Mouse (Mus musculus): ENCODE results near the gene Sh3kbp1. TPM values are rescaled to one million over a fixed set of nuclear protein-coding genes. Genes with fewer than 3 reads are reported as not detected.

The Sh3kbp1 gene
- total RNA-seq, 2 experiments from 2014 or later = 37.2 to 37.3 TPM

- peak; percentile 11 to 17 for DNase-seq (ENCODE audit: low spot score in 2 of 2)
- H3K27ac ChIP-seq = peak overlapping the region; percentile 43; the same call in 1 of the 2 replicates
- no peak overlapping the region for H3K4me3 ChIP-seq
- no peak for TF ChIP-seq CTCF (conservative IDR thresholded peaks at IDR 0.05)
Measured at GRCm38 (mm10) chrX:159689785-159690416, 62.8 kb downstream of the Sh3kbp1 start.

GRCm38 (mm10) chrX:159693126-159693525 lies 66.1 kb downstream of the Sh3kbp1 start:
- no peak for TF ChIP-seq CTCF (conservative IDR thresholded peaks at IDR 0.05)
- no peak for DNase-seq (ENCODE audit: low spot score in 2 of 2)
- Histone ChIP-seq H3K27ac (no peak overlapping the region), H3K4me3 (no peak overlapping the region)

DNA sequence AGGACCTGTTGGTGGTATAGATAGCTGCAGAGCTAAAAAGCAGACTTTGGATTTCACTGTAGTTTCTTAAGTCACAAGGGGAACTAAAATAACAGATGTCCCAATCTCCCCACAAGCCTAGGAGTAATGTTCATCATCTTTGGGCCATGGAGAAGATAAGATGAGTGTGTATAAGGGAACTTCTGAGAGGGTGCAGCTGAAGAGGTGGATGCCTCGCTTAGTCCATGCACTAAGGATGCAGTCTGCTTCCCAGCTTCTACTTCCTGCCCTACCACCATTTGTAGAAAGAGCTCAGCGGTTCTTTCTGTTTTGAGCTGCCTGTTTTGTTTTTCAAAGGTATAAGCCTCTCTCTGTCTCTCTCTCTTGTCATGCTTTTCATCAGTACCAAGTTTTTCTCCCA lies 69.5 kb downstream of the Sh3kbp1 start:
- no peak for DNase-seq (ENCODE audit: low spot score in 2 of 2)
- H3K4me3 ChIP-seq = no peak overlapping the region
- no peak overlapping the region for H3K27ac ChIP-seq
- no peak for TF ChIP-seq CTCF (conservative IDR thresholded peaks at IDR 0.05)

GRCm38 (mm10) chrX:159697030-159697454 lies 70.0 kb downstream of the Sh3kbp1 start:
- no peak overlapping the region for H3K27ac ChIP-seq
- DNase-seq (ENCODE audit: low spot score in 2 of 2) = no peak
- no peak overlapping the region for H3K4me3 ChIP-seq
- TF ChIP-seq CTCF (conservative IDR thresholded peaks at IDR 0.05) = no peak

GRCm38 (mm10) chrX:159702850-159703249 lies 75.8 kb downstream of the Sh3kbp1 start:
- DNase-seq (ENCODE audit: low spot score in 2 of 2) = no peak
- no peak overlapping the region for H3K4me3 ChIP-seq
- no peak overlapping the region for H3K27ac ChIP-seq
- TF ChIP-seq CTCF (conservative IDR thresholded peaks at IDR 0.05) = no peak

DNA sequence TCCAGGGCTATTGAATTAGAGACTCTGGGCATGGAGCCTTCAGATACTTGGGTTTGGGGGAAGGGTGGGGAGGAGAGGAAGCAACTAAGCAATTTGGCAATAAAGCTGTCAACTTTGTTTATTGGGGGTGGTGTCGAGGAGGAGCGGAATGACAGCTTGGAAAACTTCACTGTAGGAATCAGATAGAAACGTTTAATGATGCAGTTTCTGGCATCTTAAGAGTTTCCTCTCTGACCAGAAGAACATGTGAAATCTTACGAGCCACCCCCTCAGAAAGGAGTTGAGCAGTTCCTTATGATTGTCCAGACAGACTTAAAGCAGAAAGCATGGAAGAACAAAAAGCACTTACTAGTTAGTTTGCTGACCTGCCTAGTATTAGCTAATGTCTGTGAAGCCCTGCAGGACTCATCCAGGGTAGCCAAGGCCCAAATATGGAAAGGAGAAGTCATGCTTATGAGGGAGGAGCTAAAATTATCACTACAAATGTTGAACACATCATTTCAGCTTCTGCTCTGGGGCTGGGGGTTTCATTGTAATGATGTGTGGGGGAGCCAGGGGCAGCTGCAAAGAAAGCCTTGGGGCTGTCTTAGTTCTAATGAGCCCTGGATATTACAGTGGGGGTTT lies 77.4 kb downstream of the Sh3kbp1 start:
- no peak overlapping the region for H3K4me3 ChIP-seq
- DNase-seq (ENCODE audit: low spot score in 2 of 2) = no peak
- TF ChIP-seq CTCF (conservative IDR thresholded peaks at IDR 0.05) = no peak
- H3K27ac ChIP-seq = no peak overlapping the region

GRCm38 (mm10) chrX:159705412-159705811 lies 78.3 kb downstream of the Sh3kbp1 start:
- TF ChIP-seq CTCF (conservative IDR thresholded peaks at IDR 0.05) = no peak
- Histone ChIP-seq H3K27ac (no peak overlapping the region), H3K4me3 (no peak overlapping the region)
- DNase-seq (ENCODE audit: low spot score in 2 of 2) = no peak

DNA sequence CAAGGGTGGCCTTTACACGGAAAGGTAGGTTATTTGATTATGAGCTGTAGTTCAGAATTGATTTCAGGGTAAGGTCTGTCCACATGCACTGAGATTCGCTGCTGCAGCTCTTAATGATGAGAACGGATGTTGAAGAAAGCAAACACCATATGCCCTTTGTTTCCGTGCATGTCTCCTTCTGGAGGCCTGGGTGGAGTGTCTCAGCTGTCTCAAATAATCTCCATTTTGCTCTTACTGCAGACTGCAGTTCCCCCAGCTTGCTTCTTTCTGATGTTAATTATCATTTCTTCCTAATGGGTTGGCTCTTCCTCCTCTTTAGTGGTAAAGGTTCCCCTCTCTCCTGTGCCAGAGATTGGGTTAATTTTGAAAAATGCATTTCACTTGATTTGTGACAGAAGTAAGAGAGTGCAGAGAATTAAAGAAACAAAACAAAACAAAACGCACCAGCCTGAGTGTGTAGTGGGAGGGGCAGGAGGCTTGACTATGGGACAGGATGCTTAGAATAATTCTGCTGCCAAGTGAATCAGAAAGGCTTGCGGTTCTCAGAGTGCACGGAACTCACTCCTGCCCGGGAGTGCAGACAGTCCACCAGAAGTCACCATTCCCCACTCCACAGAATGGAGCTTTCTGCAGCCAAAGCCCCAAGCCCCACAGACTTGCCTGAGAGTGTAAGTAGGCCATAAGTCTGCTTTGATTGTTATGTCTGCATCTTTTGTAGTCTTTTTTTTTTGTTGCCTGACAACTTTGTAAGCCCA lies 81.2 kb downstream of the Sh3kbp1 start:
- TF ChIP-seq CTCF (conservative IDR thresholded peaks at IDR 0.05) = no peak
- no peak for DNase-seq (ENCODE audit: low spot score in 2 of 2)
- Histone ChIP-seq H3K4me3 (no peak overlapping the region), H3K27ac (peak overlapping the region; percentile 28; the same call in 1 of the 2 replicates)

DNA sequence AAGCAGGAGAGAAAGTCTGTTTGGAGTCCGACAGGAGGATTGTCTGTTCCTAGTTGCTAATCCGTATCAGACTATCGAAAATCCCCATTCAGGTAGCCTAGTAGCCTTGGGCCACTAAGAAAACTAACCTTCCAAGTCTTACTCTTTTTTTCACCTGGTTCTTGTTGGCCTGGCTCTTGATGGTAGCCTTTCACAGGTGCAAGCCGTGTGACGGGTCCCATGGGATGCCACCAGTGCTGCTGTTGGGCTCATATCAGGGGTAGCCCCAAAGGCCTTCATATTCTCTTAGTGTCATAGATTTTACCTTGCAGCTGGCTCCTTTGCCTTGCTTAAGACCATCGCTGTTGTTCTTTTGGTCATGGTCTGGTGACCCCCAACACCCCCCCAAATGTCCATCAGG lies 82.2 kb downstream of the Sh3kbp1 start:
- DNase-seq (ENCODE audit: low spot score in 2 of 2) = no peak
- Histone ChIP-seq H3K27ac (peak overlapping the region; percentile 28; the same call in 1 of the 2 replicates), H3K4me3 (no peak overlapping the region)
- no peak for TF ChIP-seq CTCF (conservative IDR thresholded peaks at IDR 0.05)

DNA sequence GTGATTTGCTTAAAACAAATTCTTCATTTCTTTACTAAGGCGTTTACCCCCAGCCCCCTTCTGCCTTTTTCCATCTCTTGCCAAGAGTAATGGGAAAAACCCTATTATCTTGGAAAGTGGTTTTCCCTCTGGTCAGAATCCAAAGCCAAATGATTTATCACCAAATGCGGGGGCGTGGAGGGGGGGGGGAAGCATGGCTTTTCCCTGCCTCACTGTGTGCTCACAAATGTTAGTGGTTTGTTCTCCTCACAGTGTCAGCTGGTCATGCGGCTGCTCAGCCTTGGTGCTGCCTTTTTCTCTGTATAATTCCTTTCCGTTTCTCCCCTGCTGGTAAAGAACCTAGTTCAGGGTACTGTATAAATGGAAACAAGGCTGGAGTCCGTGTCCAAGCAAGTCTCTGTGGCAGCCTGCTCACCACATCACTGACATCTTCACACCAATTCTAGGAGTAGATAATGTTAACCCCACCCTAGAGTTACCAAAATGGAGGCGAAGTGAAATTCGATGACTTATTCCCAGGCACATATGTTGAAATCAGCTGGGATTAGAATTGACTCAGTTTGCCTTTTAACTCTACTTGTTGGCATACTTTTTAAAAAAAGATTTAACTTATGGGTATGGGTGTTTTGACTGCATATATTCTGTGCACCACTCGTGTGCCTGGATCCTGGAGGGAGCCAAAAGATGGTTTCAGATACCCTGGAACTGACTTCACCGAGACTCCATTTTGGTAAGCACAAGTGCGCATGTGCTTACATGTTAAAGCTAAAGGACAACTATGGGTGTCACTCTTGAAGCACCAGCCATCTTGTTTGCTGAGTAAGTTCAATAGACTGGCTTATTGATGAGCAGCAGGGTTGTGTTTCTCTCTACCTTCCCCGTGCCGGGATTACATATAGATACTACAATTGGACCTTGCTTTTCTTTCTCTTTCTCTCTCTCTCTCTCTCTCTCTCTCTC lies 84.3 kb downstream of the Sh3kbp1 start:
- no peak for DNase-seq (ENCODE audit: low spot score in 2 of 2)
- H3K27ac ChIP-seq = no peak overlapping the region
- H3K4me3 ChIP-seq = no peak overlapping the region
- no peak for TF ChIP-seq CTCF (conservative IDR thresholded peaks at IDR 0.05)

DNA sequence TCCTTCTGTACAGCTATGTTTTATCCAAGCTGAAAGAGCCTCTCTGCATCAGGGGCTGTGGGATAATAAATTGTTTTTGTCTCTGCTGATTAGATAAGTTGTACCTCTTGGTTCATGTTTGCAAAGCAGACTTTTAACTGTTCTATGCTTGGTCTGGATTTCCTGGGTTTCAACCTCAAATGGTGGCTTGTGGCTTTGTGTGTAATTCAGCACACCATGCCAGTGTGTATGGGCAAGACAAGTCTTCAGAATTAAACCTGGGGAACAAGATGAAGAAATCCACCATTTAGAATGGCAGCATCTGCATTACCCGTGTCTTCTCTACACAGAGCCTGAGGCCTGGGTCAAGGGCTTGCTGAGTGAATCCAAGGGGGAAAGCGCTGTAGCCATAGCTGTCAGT lies 86.1 kb downstream of the Sh3kbp1 start:
- TF ChIP-seq CTCF (conservative IDR thresholded peaks at IDR 0.05) = no peak
- Histone ChIP-seq H3K4me3 (no peak overlapping the region), H3K27ac (no peak overlapping the region)
- DNase-seq (ENCODE audit: low spot score in 2 of 2) = no peak

DNA sequence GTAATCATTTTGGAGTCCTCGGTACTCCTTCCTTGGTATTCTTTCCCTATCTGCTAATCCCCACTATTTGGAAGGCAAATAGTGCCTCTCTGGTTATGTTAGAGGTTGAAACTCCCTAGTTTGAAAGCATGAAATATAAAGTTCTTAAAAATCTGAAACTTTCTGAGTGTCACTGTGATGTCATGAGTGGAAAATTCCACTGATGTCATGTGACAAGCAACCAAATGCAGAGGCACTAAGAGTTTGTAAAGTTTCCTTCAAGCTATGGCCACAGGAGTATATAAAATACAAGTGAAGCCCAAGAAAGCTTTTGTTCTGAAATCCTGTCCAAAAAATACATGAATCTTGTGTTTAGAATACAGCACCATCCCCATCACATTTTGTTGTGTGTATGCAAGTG lies 94.3 kb downstream of the Sh3kbp1 start:
- DNase-seq (ENCODE audit: low spot score in 2 of 2) = no peak
- no peak overlapping the region for H3K4me3 ChIP-seq
- TF ChIP-seq CTCF (conservative IDR thresholded peaks at IDR 0.05) = no peak
- no peak overlapping the region for H3K27ac ChIP-seq
